ENCODE assay signal across 16 mouse cellular contexts in the genomic region with DNA sequence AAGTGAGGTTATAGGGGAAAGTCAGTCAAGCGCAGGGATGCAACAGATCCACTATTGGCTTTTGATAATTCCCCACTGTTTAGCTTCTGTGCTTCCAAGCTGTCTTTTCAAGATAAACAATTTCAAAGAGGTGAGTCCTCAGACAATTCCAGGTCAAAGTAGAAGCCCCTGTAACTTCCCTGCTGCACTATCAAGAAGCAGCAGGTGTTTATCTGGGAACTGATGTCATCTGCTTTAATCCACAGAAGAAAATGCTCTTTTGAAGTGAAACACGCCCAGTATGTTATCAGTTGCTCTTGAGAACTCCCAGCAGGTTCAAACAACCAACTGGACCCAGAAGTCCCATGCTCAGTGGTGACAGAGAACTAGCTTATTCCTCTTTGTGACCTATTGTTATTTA.
"Had no signal": no experiment of that assay in that cellular context is flagged by ENCODE, and none has a peak within 500 bp of the region (broad histone marks: within the 10 kb centered on the region; RNA-seq: fewer than 3 reads in every experiment).

No protein-coding gene starts in this region.

- H3K4me1 ChIP-seq: neural tube, embryonic 13.5 days; neural tube, embryonic 15.5 days; stomach, embryonic 15.5 days had no signal

- H3K27me3 ChIP-seq: neural tube, embryonic 13.5 days; neural tube, embryonic 15.5 days; stomach, embryonic 15.5 days had no signal

- H3K9me3 ChIP-seq: neural tube, embryonic 13.5 days; neural tube, embryonic 15.5 days; stomach, embryonic 15.5 days had no signal

- H3K36me3 ChIP-seq: neural tube, embryonic 13.5 days; neural tube, embryonic 15.5 days; stomach, embryonic 15.5 days had no signal

- H3K4me2 ChIP-seq: neural tube, embryonic 13.5 days; neural tube, embryonic 15.5 days; stomach, embryonic 15.5 days had no signal

- H3K4me3 ChIP-seq: neural tube, embryonic 13.5 days; neural tube, embryonic 15.5 days; stomach, embryonic 15.5 days had no signal

- H3K27ac ChIP-seq: neural tube, embryonic 13.5 days; neural tube, embryonic 15.5 days; stomach, embryonic 15.5 days; stomach, postnatal 0 days had no signal

- H3K9ac ChIP-seq: neural tube, embryonic 13.5 days; neural tube, embryonic 15.5 days; stomach, embryonic 15.5 days had no signal

- DNase-seq: retina, postnatal 1 day; right cerebral cortex, adult 18-20 months; right cerebral cortex, postnatal 14 days; right cerebral cortex, postnatal 25 days; right cerebral cortex, postnatal 4 days; spleen, adult 18-20 months; thymus, adult 18-20 months; thymus, adult 2 months; thymus, postnatal 14 days; thymus, postnatal 25 days; thymus, postnatal 36 days; thymus, postnatal 4 days had no signal
